Mouse (Mus musculus): ENCODE results near the gene Gbe1. TPM values are rescaled to one million over a fixed set of nuclear protein-coding genes. Genes with fewer than 3 reads are reported as not detected.

Gbe1 gene
- 5.9 TPM for polyA plus RNA-seq (2012; fragmentation: generic; extraction: Trizol)

DNA sequence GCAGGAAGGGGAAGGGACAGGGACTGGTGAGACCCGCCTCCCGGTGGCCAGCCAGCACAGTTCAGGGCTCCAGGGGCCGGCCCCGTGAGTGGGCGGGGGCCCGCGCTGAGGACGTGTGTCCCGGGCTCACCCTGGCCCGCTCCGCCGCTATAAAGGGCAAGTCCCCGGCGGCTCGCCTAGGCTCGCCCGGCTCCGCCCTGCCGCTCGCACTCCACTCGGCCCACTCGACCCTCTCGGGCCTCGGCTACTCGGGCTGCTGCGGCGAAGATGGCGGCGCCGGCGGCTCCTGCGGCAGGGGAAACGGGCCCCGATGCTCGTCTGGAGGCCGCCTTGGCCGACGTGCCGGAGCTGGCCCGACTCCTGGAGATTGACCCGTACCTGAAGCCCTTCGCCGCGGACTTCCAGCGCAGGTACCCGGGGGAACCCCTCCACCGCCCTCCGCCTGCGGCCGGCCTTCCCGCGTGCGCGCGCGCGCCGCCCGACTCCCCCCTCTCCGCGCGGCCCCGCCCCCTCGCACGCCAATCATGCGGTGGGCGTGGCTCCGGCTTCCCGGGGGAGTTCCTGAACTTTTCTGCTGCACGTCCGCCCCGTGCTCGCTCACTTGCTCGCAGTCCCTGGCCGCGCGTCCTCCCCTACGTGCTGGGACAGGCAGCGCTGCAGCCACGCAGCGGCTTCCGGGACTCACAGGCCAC, at the start of gene Gbe1:
Gene Gbe1 (plus strand): TSS at position 64 of the 692 bp plus-strand sequence.
- Histone ChIP-seq H3K4me2 (ENCODE audit: low read depth) (peak within 1 kb of the TSS; percentile 69), H3K79me2 (ENCODE audit: control insufficient read depth, insufficient read depth) (peaks cover 5% of the 10 kb centered on the region), H3K4me3 (peak within 1 kb of the TSS; percentile 49), H3K36me3 (ENCODE audit: control insufficient read depth, insufficient read depth) (no peaks in the 10 kb centered on the region), H3ac (ENCODE audit: control insufficient read depth, insufficient read length) (peak within 1 kb of the TSS; percentile 53), H3K27me3 (ENCODE audit: control insufficient read depth, insufficient read depth, insufficient read length) (no peaks in the 10 kb centered on the region)
- TF ChIP-seq MYOG (IDR thresholded peaks at IDR 0.05; ENCODE audit: control insufficient read depth in 1 of 3, insufficient read depth in 1 of 3, insufficient read length in 2 of 3, low read depth in 2 of 3) (peak in 1 of 3 experiments; percentile 43), TCF3 (IDR thresholded peaks at IDR 0.05; ENCODE audit: insufficient read length, low read depth) (no peak), TCF12 (IDR thresholded peaks at IDR 0.05; ENCODE audit: insufficient read depth, poor library complexity, severe bottlenecking) (no peak), CEBPB (IDR thresholded peaks at IDR 0.05; ENCODE audit: insufficient read depth, poor library complexity, severe bottlenecking) (no peak), E2F4 (IDR thresholded peaks at IDR 0.05; ENCODE audit: insufficient read depth) (no peak), POLR2A (IDR thresholded peaks at IDR 0.05; ENCODE audit: insufficient read length, low read depth) (peak; percentile 92), MYOD1 (IDR thresholded peaks at IDR 0.05; ENCODE audit: control insufficient read depth in 1 of 3, insufficient read length in 2 of 3, low read depth in 2 of 3) (no peak), USF1 (IDR thresholded peaks at IDR 0.05; ENCODE audit: low read depth) (no peak), MAX (IDR thresholded peaks at IDR 0.05; ENCODE audit: low read depth) (no peak), REST (IDR thresholded peaks at IDR 0.05; ENCODE audit: insufficient read depth, insufficient read length) (no peak), POLR2AphosphoS2 (IDR thresholded peaks at IDR 0.05; ENCODE audit: insufficient read length, low read depth) (peak; percentile 98), SRF (IDR thresholded peaks at IDR 0.05; ENCODE audit: control insufficient read depth, insufficient read length, low read depth) (peak; percentile 31)

DNA sequence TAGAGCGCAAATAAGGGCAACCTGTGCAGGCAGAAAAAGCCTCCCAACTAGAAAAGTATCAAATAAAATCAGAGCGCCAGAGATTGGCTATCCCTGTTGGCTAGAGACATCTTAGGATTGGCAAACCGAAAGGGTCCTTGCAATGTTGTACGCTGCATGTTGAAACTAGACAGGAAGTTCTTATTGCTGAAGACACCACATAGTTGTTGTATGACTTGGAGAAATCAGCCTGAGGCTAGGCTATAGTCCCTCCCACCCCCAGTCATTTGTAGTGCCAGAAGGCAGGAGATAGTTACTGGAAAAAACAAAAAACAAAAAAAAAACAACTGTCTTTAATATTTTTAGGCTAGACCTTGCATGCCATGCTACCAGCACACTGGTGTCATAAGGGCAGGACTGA, 3.1 kb upstream of the Gbe1 start:
- H3K36me3 ChIP-seq (ENCODE audit: control insufficient read depth, insufficient read depth), result no peaks in the 10 kb centered on the region
- no peak overlapping the region for H3ac ChIP-seq (ENCODE audit: control insufficient read depth, insufficient read length)
- no peaks in the 10 kb centered on the region for H3K27me3 ChIP-seq (ENCODE audit: control insufficient read depth, insufficient read depth, insufficient read length)
- no peak overlapping the region for H3K4me3 ChIP-seq
- TF ChIP-seq POLR2A (IDR thresholded peaks at IDR 0.05; ENCODE audit: insufficient read length, low read depth) (no peak), REST (IDR thresholded peaks at IDR 0.05; ENCODE audit: insufficient read depth, insufficient read length) (no peak), POLR2AphosphoS2 (IDR thresholded peaks at IDR 0.05; ENCODE audit: insufficient read length, low read depth) (no peak), CEBPB (IDR thresholded peaks at IDR 0.05; ENCODE audit: insufficient read depth, poor library complexity, severe bottlenecking) (no peak)
- no peak overlapping the region for H3K4me2 ChIP-seq (ENCODE audit: low read depth)
- H3K79me2 ChIP-seq (ENCODE audit: control insufficient read depth, insufficient read depth), result no peaks in the 10 kb centered on the region

DNA sequence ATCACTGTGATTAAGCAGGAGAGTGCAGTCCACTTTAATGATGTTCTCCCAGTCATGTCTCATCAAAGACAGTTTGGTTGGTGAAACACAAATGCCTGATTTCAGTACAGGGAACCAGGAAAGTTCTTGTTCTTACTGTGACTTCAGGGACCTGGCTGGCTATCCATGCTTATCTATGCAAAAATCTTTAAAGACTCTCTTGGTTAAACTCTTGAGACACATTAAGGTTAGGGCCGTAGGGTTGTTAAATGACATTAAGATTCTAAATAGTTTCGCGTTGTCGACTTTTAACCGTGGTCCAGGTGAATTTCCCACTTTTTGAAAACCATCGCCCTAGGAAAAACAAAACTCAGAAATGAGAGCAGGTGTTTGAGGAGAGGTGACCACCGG, 258 bp upstream of the Gbe1 start:
- H3K4me2 ChIP-seq (ENCODE audit: low read depth), result peak overlapping the region; percentile 69
- H3K79me2 ChIP-seq (ENCODE audit: control insufficient read depth, insufficient read depth), result peaks cover 5% of the 10 kb centered on the region
- H3K27me3 ChIP-seq (ENCODE audit: control insufficient read depth, insufficient read depth, insufficient read length), result no peaks in the 10 kb centered on the region
- no peaks in the 10 kb centered on the region for H3K36me3 ChIP-seq (ENCODE audit: control insufficient read depth, insufficient read depth)
- H3K4me3 ChIP-seq, result peak overlapping the region; percentile 49
- TF ChIP-seq TCF3 (IDR thresholded peaks at IDR 0.05; ENCODE audit: insufficient read length, low read depth) (no peak), POLR2AphosphoS2 (IDR thresholded peaks at IDR 0.05; ENCODE audit: insufficient read length, low read depth) (no peak), TCF12 (IDR thresholded peaks at IDR 0.05; ENCODE audit: insufficient read depth, poor library complexity, severe bottlenecking) (no peak)
- H3ac ChIP-seq (ENCODE audit: control insufficient read depth, insufficient read length), result peak overlapping the region; percentile 53

DNA sequence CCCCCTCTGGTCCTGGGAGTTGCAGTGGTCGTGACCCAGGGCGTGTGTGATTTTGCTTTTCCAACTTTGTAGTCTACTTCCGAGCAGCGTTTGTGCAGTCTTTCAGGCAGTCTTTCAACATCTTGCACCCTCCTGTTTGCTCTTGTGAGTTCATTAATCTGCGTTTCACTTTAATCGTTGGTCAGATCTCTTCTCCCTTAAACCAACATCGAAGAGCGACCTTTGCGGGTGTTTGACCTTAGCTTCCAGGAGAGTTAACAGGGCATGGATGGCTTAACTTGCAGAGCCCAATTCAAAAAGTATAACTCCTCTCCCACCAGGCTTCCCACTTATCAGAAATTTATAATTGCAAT, 805 bp downstream of the Gbe1 start:
- Histone ChIP-seq H3ac (ENCODE audit: control insufficient read depth, insufficient read length) (peak overlapping the region; percentile 53), H3K4me2 (ENCODE audit: low read depth) (peak overlapping the region; percentile 64), H3K27me3 (ENCODE audit: control insufficient read depth, insufficient read depth, insufficient read length) (no peaks in the 10 kb centered on the region), H3K79me2 (ENCODE audit: control insufficient read depth, insufficient read depth) (peaks cover 5% of the 10 kb centered on the region), H3K36me3 (ENCODE audit: control insufficient read depth, insufficient read depth) (no peaks in the 10 kb centered on the region), H3K4me3 (peak overlapping the region; percentile 49)
- no peak for TF ChIP-seq TCF3 (IDR thresholded peaks at IDR 0.05; ENCODE audit: insufficient read length, low read depth)
- TF ChIP-seq REST (IDR thresholded peaks at IDR 0.05; ENCODE audit: insufficient read depth, insufficient read length), result no peak
- TF ChIP-seq E2F4 (IDR thresholded peaks at IDR 0.05; ENCODE audit: insufficient read depth), result no peak
- no peak for TF ChIP-seq TCF12 (IDR thresholded peaks at IDR 0.05; ENCODE audit: insufficient read depth, poor library complexity, severe bottlenecking)
- TF ChIP-seq SRF (IDR thresholded peaks at IDR 0.05; ENCODE audit: control insufficient read depth, insufficient read length, low read depth), result no peak
- TF ChIP-seq MYOD1 (IDR thresholded peaks at IDR 0.05; ENCODE audit: control insufficient read depth in 1 of 3, insufficient read length in 2 of 3, low read depth in 2 of 3), result no peak
- TF ChIP-seq MAX (IDR thresholded peaks at IDR 0.05; ENCODE audit: low read depth), result no peak
- TF ChIP-seq POLR2A (IDR thresholded peaks at IDR 0.05; ENCODE audit: insufficient read length, low read depth), result no peak
- no peak for TF ChIP-seq POLR2AphosphoS2 (IDR thresholded peaks at IDR 0.05; ENCODE audit: insufficient read length, low read depth)
- TF ChIP-seq MYOG (IDR thresholded peaks at IDR 0.05; ENCODE audit: control insufficient read depth in 1 of 3, insufficient read depth in 1 of 3, insufficient read length in 2 of 3, low read depth in 2 of 3), result no peak
- TF ChIP-seq CEBPB (IDR thresholded peaks at IDR 0.05; ENCODE audit: insufficient read depth, poor library complexity, severe bottlenecking), result no peak
- TF ChIP-seq USF1 (IDR thresholded peaks at IDR 0.05; ENCODE audit: low read depth), result no peak

DNA sequence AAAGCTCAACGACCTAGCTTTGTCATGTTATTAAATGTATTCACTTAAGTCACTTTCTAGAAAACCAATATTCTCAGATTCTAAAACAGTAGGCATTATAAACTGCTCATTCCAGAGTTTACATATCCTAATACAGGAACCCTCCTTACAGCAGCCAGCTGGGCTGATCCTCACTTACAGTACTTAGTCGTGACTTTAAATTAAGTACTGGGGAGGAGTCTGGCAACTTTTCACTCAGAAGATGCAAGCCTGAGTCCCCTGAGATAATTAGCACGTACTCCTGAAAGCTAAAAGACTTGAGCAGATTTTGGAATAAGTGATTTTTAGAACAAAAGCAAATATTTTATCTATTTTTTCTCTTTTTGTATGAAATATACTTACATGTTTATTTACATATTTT, 1.5 kb downstream of the Gbe1 start:
- no peaks in the 10 kb centered on the region for H3K27me3 ChIP-seq (ENCODE audit: control insufficient read depth, insufficient read depth, insufficient read length)
- H3K79me2 ChIP-seq (ENCODE audit: control insufficient read depth, insufficient read depth), result peaks cover 5% of the 10 kb centered on the region
- TF ChIP-seq TCF12 (IDR thresholded peaks at IDR 0.05; ENCODE audit: insufficient read depth, poor library complexity, severe bottlenecking), result no peak
- TF ChIP-seq MYOD1 (IDR thresholded peaks at IDR 0.05; ENCODE audit: control insufficient read depth in 1 of 3, insufficient read length in 2 of 3, low read depth in 2 of 3), result no peak
- no peak for TF ChIP-seq MYOG (IDR thresholded peaks at IDR 0.05; ENCODE audit: control insufficient read depth in 1 of 3, insufficient read depth in 1 of 3, insufficient read length in 2 of 3, low read depth in 2 of 3)
- TF ChIP-seq MAX (IDR thresholded peaks at IDR 0.05; ENCODE audit: low read depth), result no peak
- TF ChIP-seq POLR2A (IDR thresholded peaks at IDR 0.05; ENCODE audit: insufficient read length, low read depth), result no peak
- no peak for TF ChIP-seq POLR2AphosphoS2 (IDR thresholded peaks at IDR 0.05; ENCODE audit: insufficient read length, low read depth)
- no peak for TF ChIP-seq REST (IDR thresholded peaks at IDR 0.05; ENCODE audit: insufficient read depth, insufficient read length)
- no peak for TF ChIP-seq TCF3 (IDR thresholded peaks at IDR 0.05; ENCODE audit: insufficient read length, low read depth)
- no peak for TF ChIP-seq E2F4 (IDR thresholded peaks at IDR 0.05; ENCODE audit: insufficient read depth)
- no peak for TF ChIP-seq CEBPB (IDR thresholded peaks at IDR 0.05; ENCODE audit: insufficient read depth, poor library complexity, severe bottlenecking)
- no peak for TF ChIP-seq USF1 (IDR thresholded peaks at IDR 0.05; ENCODE audit: low read depth)
- TF ChIP-seq SRF (IDR thresholded peaks at IDR 0.05; ENCODE audit: control insufficient read depth, insufficient read length, low read depth), result no peak
- H3K4me2 ChIP-seq (ENCODE audit: low read depth), result peak overlapping the region; percentile 64
- H3ac ChIP-seq (ENCODE audit: control insufficient read depth, insufficient read length), result no peak overlapping the region
- H3K36me3 ChIP-seq (ENCODE audit: control insufficient read depth, insufficient read depth), result no peaks in the 10 kb centered on the region
- H3K4me3 ChIP-seq, result peak overlapping the region; percentile 49

Measured in myocyte (in vitro differentiated cells).